9 mouse cellular contexts compared by ENCODE assay signal in the genomic region with DNA sequence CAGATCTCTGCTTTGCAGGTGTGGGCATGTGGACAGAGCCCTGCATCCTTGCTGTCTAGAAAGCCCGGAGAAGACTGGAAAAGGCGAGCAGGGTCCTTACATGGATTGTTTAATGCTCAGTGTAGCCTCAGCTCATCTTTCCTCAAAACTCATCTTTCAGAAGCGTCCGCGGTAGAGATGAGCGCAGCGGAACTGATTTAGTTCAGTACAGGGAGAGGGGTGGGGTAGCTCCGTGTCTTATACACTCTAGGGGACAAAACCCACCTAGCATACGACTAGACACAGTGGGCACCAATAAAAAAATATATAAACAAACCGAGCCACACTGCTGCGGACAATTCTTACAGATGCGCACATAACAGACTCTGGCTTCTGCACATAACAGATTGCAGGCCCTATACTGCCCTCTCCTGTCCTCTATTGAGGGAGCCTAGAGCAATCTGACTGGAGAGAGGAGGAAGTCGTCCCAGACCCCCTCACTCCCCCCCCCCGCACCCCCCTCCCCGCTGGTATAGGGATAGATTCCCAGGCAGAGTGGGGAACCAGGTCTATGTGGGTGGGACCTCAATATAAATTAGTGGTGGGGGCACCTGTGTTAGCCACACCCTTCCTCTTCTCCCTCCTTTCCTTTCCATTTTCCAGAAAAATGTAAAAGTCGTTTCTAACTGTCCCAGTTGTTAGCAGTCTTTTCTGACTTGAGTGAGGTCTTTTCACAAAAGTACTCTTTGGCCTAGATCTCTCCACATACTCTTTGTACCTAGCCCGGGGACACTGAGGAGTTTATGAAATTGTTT. TPM values are rescaled to one million over a fixed set of nuclear protein-coding genes. Genes with fewer than 3 reads are reported as not detected.
DNase-seq lines count a peak whose midpoint lies in the region; ATAC-seq and TF ChIP-seq lines count a peak whose summit lies in the region.
"Had no signal": no experiment of that assay in that cellular context is flagged by ENCODE, and none has a peak within 500 bp of the region (broad histone marks: within the 10 kb centered on the region; RNA-seq: fewer than 3 reads in every experiment).

No protein-coding gene starts in this region.

- no peaks in the 10 kb centered on the region for H3K36me3 ChIP-seq in heart, adult 2 months (ENCODE audit: control insufficient read depth, insufficient read depth, low read length)
- no peaks in the 10 kb centered on the region for H3K36me3 ChIP-seq in liver, embryonic 14.5 days (replicated peaks; ENCODE audit: control insufficient read depth, insufficient read depth, low read depth)
- no peaks in the 10 kb centered on the region for H3K36me3 ChIP-seq in neural tube, embryonic 15.5 days

- peak overlapping the region; percentile 38 for H3K4me3 ChIP-seq in heart, adult 2 months
- H3K4me3 ChIP-seq in liver, embryonic 14.5 days (ENCODE audit: insufficient read depth in 1 of 2, low read depth in 2 of 2, low read length in 2 of 2): peak overlapping the region in 1 of 2 experiments; percentile 6; a peak in 1 of 4 replicates
- H3K4me3 ChIP-seq in neural tube, embryonic 15.5 days (replicated peaks): peak overlapping the region; percentile 26

- ATAC-seq in liver, embryonic 14.5 days (ENCODE audit: insufficient read depth): no peak
- ATAC-seq in neural tube, embryonic 15.5 days (ENCODE audit: low FRiP score): no peak
- ATAC-seq in frontal cortex, adult (ENCODE audit: low TSS enrichment): no peak

- peak overlapping the region; percentile 69 for H3K27ac ChIP-seq in heart, adult 2 months
- H3K27ac ChIP-seq in liver, embryonic 14.5 days: no peak overlapping the region
- H3K27ac ChIP-seq in neural tube, embryonic 15.5 days (replicated peaks): no peak overlapping the region
- H3K27ac ChIP-seq: macrophage had no signal

- DNase-seq in heart, adult 2 months: no peak
- DNase-seq in heart, adult 9 months (ENCODE audit: low spot score in 2 of 2): no peak
- peak; percentile 66 to 71 for DNase-seq in cerebellum, postnatal 10 days
- DNase-seq in heart, postnatal 10 days: peak; percentile 41 to 57
- DNase-seq in liver, embryonic 14.5 days (ENCODE audit: low read depth in 3 of 3, low spot score in 3 of 3): no peak
- DNase-seq in gastrocnemius, adult 8-10 months (ENCODE audit: low spot score in 2 of 2): no peak

- WGBS in heart, adult 2 months: 19% methylated on average over 17 of the region's 17 CpGs
- 9% methylated on average over 17 of the region's 17 CpGs for WGBS in liver, embryonic 14.5 days (ENCODE audit: insufficient replicate concordance)
- 5% methylated on average over 15 of the region's 17 CpGs for whole genome bisulfite sequencing in neural tube, embryonic 15.5 days

- no peaks in the 10 kb centered on the region for H3K9me3 ChIP-seq in liver, embryonic 14.5 days (ENCODE audit: control insufficient read depth, low read length)
- no peaks in the 10 kb centered on the region for H3K9me3 ChIP-seq in neural tube, embryonic 15.5 days (replicated peaks)

- peaks cover 12% of the 10 kb centered on the region for H3K4me1 ChIP-seq in heart, adult 2 months (ENCODE audit: control insufficient read depth, insufficient read depth, low read length)
- H3K4me1 ChIP-seq in liver, embryonic 14.5 days (replicated peaks; ENCODE audit: control insufficient read depth in 2 of 2, insufficient read depth in 2 of 2, low read length in 1 of 2): peaks cover 9 to 14% of the 10 kb centered on the region in 2 experiments
- H3K4me1 ChIP-seq in neural tube, embryonic 15.5 days: peaks cover 54% of the 10 kb centered on the region

- H3K79me2 ChIP-seq in heart, adult 2 months (replicated peaks; ENCODE audit: control insufficient read depth, insufficient read depth, low read length): no peaks in the 10 kb centered on the region

- peak overlapping the region; percentile 47 for H3K4me2 ChIP-seq in liver, embryonic 14.5 days (ENCODE audit: low read depth)
- H3K4me2 ChIP-seq in neural tube, embryonic 15.5 days: peak overlapping the region; percentile 59

- no peak for TF ChIP-seq EP300 in heart, adult 2 months (IDR thresholded peaks at IDR 0.05; ENCODE audit: insufficient read depth, low read depth, low read length)
- TF ChIP-seq EP300 in liver, embryonic 14.5 days (IDR thresholded peaks at IDR 0.05; ENCODE audit: low read depth): no peak

- H3K9ac ChIP-seq in heart, adult 2 months (ENCODE audit: low read depth, low read length): peak overlapping the region; percentile 71
- H3K9ac ChIP-seq in liver, embryonic 14.5 days (replicated peaks): no peak overlapping the region
- no peak overlapping the region for H3K9ac ChIP-seq in neural tube, embryonic 15.5 days (replicated peaks)

- intact Hi-C loops in heart, adult 2 months (cut with DNase I): no loop called here
- intact Hi-C loops in heart, postnatal 10 days (cut with DNase I): loop anchor here (2.0 kb wide), 1 partner anchor 82 kb away; no protein-coding TSS in a partner anchor

- H3K27me3 ChIP-seq in heart, adult 2 months (ENCODE audit: control insufficient read depth, insufficient read depth, low read length): peaks cover 3% of the 10 kb centered on the region; the same call in 1 of the 2 replicates
- peaks cover 72% of the 10 kb centered on the region for H3K27me3 ChIP-seq in liver, embryonic 14.5 days (ENCODE audit: control insufficient read depth, insufficient read depth, low read length)
- peaks cover 88% of the 10 kb centered on the region for H3K27me3 ChIP-seq in neural tube, embryonic 15.5 days (replicated peaks)

- TF ChIP-seq POLR2A in heart, adult 2 months (IDR thresholded peaks at IDR 0.05; ENCODE audit: insufficient read depth, low read depth, low read length): no peak

- TF ChIP-seq CTCF in heart, adult 2 months (IDR thresholded peaks at IDR 0.05): peak; percentile 63
- peak; percentile 34; the same call in 1 of the 2 replicates for TF ChIP-seq CTCF in liver, embryonic 14.5 days (IDR thresholded peaks at IDR 0.05; ENCODE audit: low read depth)

RNA-seq across cellular contexts. Expression of a gene that starts 4.1 kb away (rescaled TPM):
- 1 to 10 TPM; 3.6 to 3.9 TPM for total RNA-seq in heart, adult 2 months (2021)
- polyA plus RNA-seq in heart, adult 2 months (2012; rRNA removed): 4.2 and 4.6 TPM in 2 replicates
- 1 to 10 TPM; 7.4 to 9.1 TPM for total RNA-seq in heart, postnatal 10 days (2021)
- 0.15 and 0.22 TPM in 2 replicates for polyA plus RNA-seq in liver, embryonic 14.5 days (2012; rRNA removed)
- polyA plus RNA-seq in liver, embryonic 14.5 days (2014; fragmentation: Nextera tagmentation; extraction: Ambion mirVana): 0.13 and 0.29 TPM in 2 replicates
- 3.0 and 5.3 TPM in 2 replicates for polyA plus RNA-seq in neural tube, embryonic 15.5 days (2015; fragmentation: Nextera tagmentation; extraction: Ambion mirVana)
- total RNA-seq in gastrocnemius, adult 8-10 months (2022): 1 to 10 TPM; 5.3 to 9.2 (median 7.1) TPM

RNA-seq across cellular contexts. Expression of a gene that starts 31.9 kb away (rescaled TPM):
- total RNA-seq in heart, adult 2 months (2021): 10 to 100 TPM; 10.0 to 11.1 TPM
- 15.5 and 18.7 TPM in 2 replicates for polyA plus RNA-seq in heart, adult 2 months (2012; rRNA removed)
- total RNA-seq in heart, postnatal 10 days (2021): 10 to 100 TPM; 21.8 to 23.9 TPM
- polyA plus RNA-seq in liver, embryonic 14.5 days (2012; rRNA removed): 2.4 TPM in 2 replicates
- 1.8 and 2.5 TPM in 2 replicates for polyA plus RNA-seq in liver, embryonic 14.5 days (2014; fragmentation: Nextera tagmentation; extraction: Ambion mirVana)
- 68.6 and 75.8 TPM in 2 replicates for polyA plus RNA-seq in neural tube, embryonic 15.5 days (2015; fragmentation: Nextera tagmentation; extraction: Ambion mirVana)
- total RNA-seq in gastrocnemius, adult 8-10 months (2022): 10 to 100 TPM; 21.2 to 25.8 (median 22.7) TPM

RNA-seq across cellular contexts. Expression of a gene that starts 33.7 kb away (rescaled TPM):
- under 1 TPM in 1 of 2 experiments, not detected in 1; 0.08 TPM for total RNA-seq in heart, adult 2 months (2021)
- polyA plus RNA-seq in heart, adult 2 months (2012; rRNA removed): 0.38 and 0.43 TPM in 2 replicates
- total RNA-seq in heart, postnatal 10 days (2021): under 1 TPM in 1 of 2 experiments, not detected in 1; 0.22 TPM
- 0.02 and 0.03 TPM in 2 replicates for polyA plus RNA-seq in liver, embryonic 14.5 days (2012; rRNA removed)
- not detected in 2 replicates for polyA plus RNA-seq in liver, embryonic 14.5 days (2014; fragmentation: Nextera tagmentation; extraction: Ambion mirVana)
- 1.5 and 2.6 TPM in 2 replicates for polyA plus RNA-seq in neural tube, embryonic 15.5 days (2015; fragmentation: Nextera tagmentation; extraction: Ambion mirVana)
- total RNA-seq in gastrocnemius, adult 8-10 months (2022): 1 to 10 TPM; 2.9 to 5.4 (median 4.1) TPM
- polyA plus RNA-seq: macrophage had no signal

Comparison
In these comparisons a context has a peak if more than half of its experiments do, and no peak if none do; other contexts are left out.
1. DNase-seq: peak in cerebellum, postnatal 10 days (2 of 2) and heart, postnatal 10 days (2 of 2); none in heart, adult 2 months (0 of 2), heart, adult 9 months (0 of 2), liver, embryonic 14.5 days (0 of 3) and gastrocnemius, adult 8-10 months (0 of 2).